Mouse (Mus musculus) frontal cortex, postnatal 10 days (tissue): ENCODE measurements around the gene Olfr724.
"Not testable (repeated sequence)": the region's sequence is repeated elsewhere in the genome, so short reads cannot be mapped to it uniquely, and the experiment has no call there.

Experiments used
- DNase-seq, 2 experiments: peaks; one replicate each; pipeline ENCODE4 v3.0.0; 2022; ENCODE audit warnings: low spot score in 2 of 2, mixed read lengths in 1 of 2

Gene Olfr724

DNA sequence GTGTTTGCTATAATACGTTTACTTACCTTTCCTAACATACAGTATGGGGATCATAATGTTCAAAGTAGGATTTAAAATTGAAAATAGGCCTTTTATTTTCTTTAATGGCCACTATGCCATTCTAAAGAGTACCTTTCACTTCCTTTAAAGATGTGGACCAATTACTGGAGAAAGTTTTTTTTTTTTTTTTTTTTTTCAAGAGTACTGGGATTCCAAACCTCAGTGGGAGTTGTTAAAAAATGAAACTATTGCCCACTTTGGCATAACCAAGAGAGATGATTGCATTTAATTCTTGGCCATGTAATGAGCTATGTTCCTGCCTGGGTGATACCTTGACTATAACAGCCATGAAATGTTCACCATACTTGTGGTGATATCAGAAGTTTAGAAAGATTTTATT, at the start of gene Olfr724:
Gene Olfr724, minus strand, starts transcription at position 101 of the 400 bp plus-strand sequence.
- DNase-seq = not testable (repeated sequence)

- DNase-seq = no peak
Measured at GRCm38 (mm10) chr14:49955890-49956289, 7.2 kb downstream of the Olfr724 start.

DNA sequence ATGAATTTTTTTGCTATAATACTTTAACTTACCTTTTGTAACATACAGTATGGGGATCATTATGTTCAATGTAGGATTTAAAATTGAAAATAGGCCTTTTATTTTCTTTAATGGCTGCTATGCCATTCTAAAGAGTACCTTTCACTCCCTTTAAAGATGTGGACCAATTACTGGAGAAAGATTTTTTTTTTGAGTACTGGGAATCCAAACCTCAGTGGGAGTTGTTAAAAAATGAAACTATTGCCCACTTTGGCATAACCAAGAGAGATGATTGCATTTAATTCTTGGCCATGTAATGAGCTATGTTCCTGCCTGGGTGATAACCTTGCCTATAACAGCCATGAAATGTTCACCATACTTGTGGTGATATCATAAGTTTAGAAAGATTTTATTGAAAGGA, 31.4 kb downstream of the Olfr724 start, which contains the start of gene Olfr723:
Gene Olfr723, minus strand, starts transcription at position 101 of the 400 bp plus-strand sequence.
- not testable (repeated sequence) for DNase-seq
